Mouse (Mus musculus) liver, embryonic 14.5 days (tissue): ENCODE data around the gene Dlg2. TPM values are rescaled to one million over a fixed set of nuclear protein-coding genes. Genes with fewer than 3 reads are reported as not detected.

Source experiments
- ATAC-seq: fragments of 200-750 bp; cut with Nextera tagmentation; 2 replicates; pipeline ENCODE4 v1.8.0; 2017; ENCODE audit warnings: moderate number of reproducible peaks, mild to moderate bottlenecking, moderate library complexity; ENCODE audit not compliant: insufficient read depth
- DNase-seq, 3 experiments: peaks; one replicate each; pipeline ENCODE4 v3.0.0-alpha.2; 2012 to 2013; ENCODE audit warnings: low read depth in 3 of 3, low spot score in 3 of 3
- H3K27ac ChIP-seq: fragments of 300-500 bp; sonication (generic); 2 replicates; pipeline ENCODE4 v1.5.1; 2014; ENCODE audit warnings: moderate library complexity, mild to moderate bottlenecking, control low read depth, inconsistent platforms
- H3K27me3 ChIP-seq: fragments of 300-500 bp; sonication (generic); 2 replicates; pipeline ENCODE4 v1.6.1; 2014; ENCODE audit warnings: mild to moderate bottlenecking, low read length, moderate library complexity; ENCODE audit not compliant: control insufficient read depth, insufficient read depth
- H3K36me3 ChIP-seq: fragments of 300-500 bp; sonication (generic); replicated peaks from 2 replicates; pipeline ENCODE4 v1.6.1; 2014; ENCODE audit warnings: low read depth; ENCODE audit not compliant: control insufficient read depth, insufficient read depth
- H3K4me1 ChIP-seq, 2 experiments: fragments of 200-500 bp in 1 of 2; fragments of 300-500 bp in 1 of 2; sonication (generic) in 1 of 2; replicated peaks; 2 replicates each; pipeline ENCODE4 v1.6.1; 2012 to 2014; ENCODE audit warnings: antibody characterized with exemption in 1 of 2, inconsistent platforms in 1 of 2, low read length in 1 of 2; ENCODE audit not compliant: control insufficient read depth in 2 of 2, insufficient read depth in 2 of 2
- H3K4me2 ChIP-seq: fragments of 300-500 bp; sonication (generic); 2 replicates; pipeline ENCODE4 v1.6.1; 2014; ENCODE audit warnings: low read depth, mild to moderate bottlenecking, control low read depth, moderate library complexity
- H3K4me3 ChIP-seq, 2 experiments: fragments of 200-500 bp in 1 of 2; fragments of 300-500 bp in 1 of 2; sonication (generic) in 1 of 2; 2 replicates each; pipeline ENCODE4 v1.5.1; 2012 to 2014; ENCODE audit warnings: low read depth in 2 of 2, low read length in 2 of 2, mild to moderate bottlenecking in 2 of 2, control low read depth in 1 of 2, inconsistent platforms in 1 of 2, moderate library complexity in 1 of 2; ENCODE audit not compliant: insufficient read depth in 1 of 2
- H3K9ac ChIP-seq: fragments of 300-500 bp; sonication (generic); replicated peaks from 2 replicates; pipeline ENCODE4 v1.6.1; 2014; ENCODE audit warnings: mild to moderate bottlenecking, control low read depth, moderate library complexity
- H3K9me3 ChIP-seq: fragments of 300-500 bp; sonication (generic); 2 replicates; pipeline ENCODE4 v1.6.1; 2016; ENCODE audit warnings: low read length, mixed read lengths; ENCODE audit not compliant: control insufficient read depth
- CTCF ChIP-seq: IDR thresholded peaks from 2 replicates; pipeline ENCODE4 v1.5.1; 2016; ENCODE audit warnings: antibody characterized with exemption, low read depth, control low read depth
- EP300 ChIP-seq: IDR thresholded peaks from 2 replicates; pipeline ENCODE4 v1.6.1; 2016; ENCODE audit warnings: antibody characterized with exemption, low read depth
- WGBS: fragments of 180-500 bp; shearing (Covaris S2); extraction: QIAGEN DNeasy Blood & Tissue Kit; methylation state at CpG from one replicate; pipeline ENCODE4 v1.1.7; 2014; ENCODE audit not compliant: insufficient replicate concordance; 5-methylcytosine and 5-hydroxymethylcytosine counted together
- polyA plus RNA-seq, 2 experiments: library from polyadenylated mRNA; depleted of rRNA in 1 of 2; stranded (reverse) in 1 of 2; unstranded in 1 of 2; fragments of >200 nt; fragmentation: Nextera tagmentation in 1 of 2; extraction: Ambion mirVana in 1 of 2; gene quantifications; 2 replicates each; pipeline versions ENCODE4 v1.2.1 to v1.2.3; 2012 to 2014

Gene Dlg2
- polyA plus RNA-seq, 2 experiments, result 0.33 to 0.44 TPM

DNA sequence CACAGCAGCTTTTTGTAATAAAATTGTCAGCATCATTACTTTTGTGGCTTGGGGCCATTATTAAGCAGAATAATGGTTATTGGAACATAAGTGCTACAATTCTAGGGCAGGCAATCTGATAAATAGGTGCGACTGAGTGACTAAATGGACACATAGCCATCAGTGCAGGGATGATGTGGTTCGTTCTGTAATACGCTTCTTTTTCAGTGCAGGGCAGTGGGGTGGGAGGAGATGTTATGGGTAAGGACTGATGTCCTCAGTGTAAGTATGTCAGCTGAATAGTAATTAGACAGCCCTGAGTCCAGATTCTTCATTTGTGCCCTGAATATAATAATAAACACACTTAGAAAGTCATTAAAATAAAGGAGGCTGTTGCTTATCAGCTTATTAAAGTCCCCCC lies 984.9 kb downstream of the Dlg2 start:
- Histone ChIP-seq H3K4me3 (no peak overlapping the region), H3K27me3 (no peaks in the 10 kb centered on the region), H3K36me3 (no peaks in the 10 kb centered on the region), H3K27ac (no peak overlapping the region), H3K4me2 (no peak overlapping the region), H3K9ac (no peak overlapping the region), H3K9me3 (no peaks in the 10 kb centered on the region), H3K4me1 (no peaks in the 10 kb centered on the region)
- no peak for TF ChIP-seq EP300
- no peak for TF ChIP-seq CTCF
- no peak for ATAC-seq
- no peak for DNase-seq
- WGBS, result 68% methylated on average over 3 of the region's 3 CpGs

- Histone ChIP-seq H3K36me3 (no peaks in the 10 kb centered on the region), H3K4me2 (no peak overlapping the region), H3K9ac (no peak overlapping the region), H3K9me3 (no peaks in the 10 kb centered on the region), H3K27ac (no peak overlapping the region), H3K4me3 (no peak overlapping the region), H3K4me1 (no peaks in the 10 kb centered on the region), H3K27me3 (no peaks in the 10 kb centered on the region)
- DNase-seq, result no peak
- no peak for ATAC-seq
- 54% methylated on average over 7 of the region's 7 CpGs for WGBS
- TF ChIP-seq CTCF, result no peak
- TF ChIP-seq EP300, result no peak
Measured at GRCm38 (mm10) chr7:91463256-91463655, 986.8 kb downstream of the Dlg2 start.

DNA sequence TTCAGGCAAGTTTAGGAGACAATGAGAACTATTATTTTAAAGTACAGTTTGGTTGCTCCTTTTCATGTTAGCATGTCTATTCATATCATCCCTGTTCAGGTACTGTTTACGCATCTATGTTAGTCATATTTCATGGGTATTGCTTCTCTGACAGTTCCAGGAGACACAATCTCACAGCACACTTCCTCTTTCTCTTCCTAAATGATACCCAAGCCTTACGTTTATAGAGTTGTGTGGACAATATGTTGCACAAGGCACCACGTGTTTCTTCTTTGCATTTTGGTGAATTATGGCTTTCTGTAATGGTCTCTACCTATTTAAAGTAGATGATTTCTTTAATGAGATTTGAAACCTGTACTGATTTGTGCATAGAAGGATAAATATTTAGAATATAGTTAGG lies 990.6 kb downstream of the Dlg2 start:
- Histone ChIP-seq H3K9me3 (no peaks in the 10 kb centered on the region), H3K27me3 (no peaks in the 10 kb centered on the region), H3K36me3 (no peaks in the 10 kb centered on the region), H3K4me3 (no peak overlapping the region), H3K27ac (no peak overlapping the region), H3K9ac (no peak overlapping the region), H3K4me2 (no peak overlapping the region), H3K4me1 (no peaks in the 10 kb centered on the region)
- DNase-seq, result no peak
- TF ChIP-seq CTCF, result no peak
- TF ChIP-seq EP300, result no peak
- 26% methylated on average over 3 of the region's 3 CpGs for WGBS
- ATAC-seq, result no peak

DNA sequence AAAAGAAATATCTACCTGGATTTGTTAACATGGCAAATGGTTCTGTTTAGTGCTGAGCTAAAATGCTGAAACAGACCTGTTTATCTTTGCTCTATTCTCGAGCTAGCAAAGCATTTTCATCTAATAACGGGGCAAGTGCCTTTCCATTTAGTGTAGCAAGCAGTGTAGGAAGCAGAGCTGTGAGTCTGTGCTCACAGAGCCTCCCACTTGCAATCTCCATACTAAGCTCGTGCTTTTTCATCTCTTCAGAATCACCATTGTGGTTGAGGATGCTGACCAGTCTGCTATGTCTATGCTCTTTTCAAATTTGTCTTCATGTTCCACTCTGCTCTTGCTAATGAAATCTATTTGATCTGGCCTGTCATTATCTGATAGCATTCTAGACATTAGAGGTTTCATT lies 1002.7 kb downstream of the Dlg2 start:
- H3K4me3 ChIP-seq, result no peak overlapping the region
- H3K36me3 ChIP-seq, result no peaks in the 10 kb centered on the region
- no peak for ATAC-seq
- no peaks in the 10 kb centered on the region for H3K4me1 ChIP-seq
- H3K4me2 ChIP-seq, result no peak overlapping the region
- H3K27me3 ChIP-seq, result no peaks in the 10 kb centered on the region
- no peaks in the 10 kb centered on the region for H3K9me3 ChIP-seq
- H3K27ac ChIP-seq, result no peak overlapping the region
- H3K9ac ChIP-seq, result no peak overlapping the region
- 41% methylated on average over 3 of the region's 3 CpGs for WGBS
- DNase-seq, result no peak
- TF ChIP-seq EP300 (no peak), CTCF (no peak)

DNA sequence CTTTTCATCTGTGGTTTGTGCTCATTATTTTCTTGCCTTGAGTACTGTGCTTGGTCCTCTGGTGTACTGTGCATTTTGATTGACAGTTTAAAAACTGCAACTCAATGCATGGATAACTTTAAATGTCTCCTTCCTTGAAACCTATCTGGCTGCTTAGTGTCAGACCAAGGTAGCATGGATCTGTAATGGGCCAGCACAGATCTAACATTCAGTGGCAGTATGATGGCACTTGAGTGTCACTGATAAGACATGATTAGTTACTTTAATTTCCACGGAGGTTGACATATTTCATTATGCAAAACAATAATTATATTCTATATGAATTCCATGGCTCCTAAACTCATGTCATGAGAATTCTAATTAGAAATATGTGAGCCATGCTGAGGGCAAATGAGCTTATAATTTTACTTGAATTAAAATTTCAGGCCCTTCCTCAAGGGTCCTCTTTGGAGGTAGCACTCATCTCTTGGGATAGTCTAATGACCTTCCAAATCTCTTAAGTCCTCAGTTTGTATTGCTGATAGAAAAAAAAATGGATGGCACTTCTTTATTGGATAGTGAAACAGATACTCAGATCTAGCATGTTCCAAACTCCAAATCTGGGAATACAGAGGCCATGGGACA lies 1005.2 kb downstream of the Dlg2 start:
- Histone ChIP-seq H3K4me1 (no peaks in the 10 kb centered on the region), H3K4me2 (no peak overlapping the region), H3K4me3 (no peak overlapping the region), H3K27ac (no peak overlapping the region), H3K9me3 (no peaks in the 10 kb centered on the region), H3K36me3 (no peaks in the 10 kb centered on the region), H3K9ac (no peak overlapping the region), H3K27me3 (no peaks in the 10 kb centered on the region)
- WGBS, result 56% methylated on average over 1 of the region's 1 CpGs
- TF ChIP-seq CTCF (no peak), EP300 (no peak)
- ATAC-seq, result no peak
- DNase-seq, result no peak

DNA sequence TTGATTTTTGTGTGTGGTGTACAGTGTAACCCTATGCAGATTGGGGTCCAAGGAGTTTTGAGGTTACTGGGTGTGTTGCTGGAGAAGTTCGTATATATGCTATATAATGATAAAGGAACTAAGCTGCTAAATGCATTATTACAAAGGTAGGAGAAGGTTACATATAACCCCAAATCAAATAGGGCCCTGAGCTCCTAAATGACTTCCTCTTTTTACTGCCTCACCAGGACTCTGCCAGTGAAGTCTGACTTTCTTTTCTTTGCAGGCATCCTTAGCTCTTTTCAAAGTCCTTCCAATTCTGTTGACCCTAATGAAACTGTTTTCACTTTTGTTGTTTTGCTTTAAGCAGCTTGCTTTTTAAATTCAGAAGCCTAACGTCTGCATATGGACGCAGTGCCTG lies 1016.8 kb downstream of the Dlg2 start:
- TF ChIP-seq CTCF (no peak), EP300 (no peak)
- Histone ChIP-seq H3K4me1 (no peaks in the 10 kb centered on the region), H3K9ac (no peak overlapping the region), H3K4me2 (no peak overlapping the region), H3K36me3 (no peaks in the 10 kb centered on the region), H3K27me3 (no peaks in the 10 kb centered on the region), H3K27ac (no peak overlapping the region), H3K4me3 (no peak overlapping the region), H3K9me3 (no peaks in the 10 kb centered on the region)
- WGBS, result 51% methylated on average over 3 of the region's 3 CpGs
- DNase-seq, result no peak
- ATAC-seq, result no peak
